Mouse (Mus musculus) right cerebral cortex, postnatal 4 days (tissue): ENCODE data around the gene Ubr4.
"Not testable (repeated sequence)": the region's sequence is repeated elsewhere in the genome, so short reads cannot be mapped to it uniquely, and the experiment has no call there.

Experiments
- DNase-seq: peaks from one replicate; pipeline ENCODE4 v3.0.0-alpha.2; 2022

The Ubr4 gene

DNA sequence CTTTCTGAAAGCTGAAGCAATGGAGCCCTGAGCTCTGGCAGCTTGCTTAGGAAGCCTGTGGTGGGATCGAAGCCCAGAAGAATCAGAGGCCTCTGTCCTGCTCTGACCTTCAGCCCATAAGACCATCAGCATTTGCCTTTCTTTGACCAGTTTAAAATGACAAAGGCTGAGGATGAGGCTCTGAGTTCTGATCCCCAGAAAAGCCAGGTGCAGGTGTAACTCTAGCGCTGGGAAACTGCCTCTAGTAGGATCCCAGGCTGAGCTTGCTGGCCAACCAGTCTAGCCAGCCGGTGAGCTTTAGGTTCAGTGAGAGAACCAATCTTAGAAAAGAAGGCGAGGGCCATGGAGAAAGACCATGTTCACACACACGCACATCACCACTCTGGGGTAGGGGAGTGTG, 135.9 kb downstream of the Ubr4 start:
- DNase-seq = no peak

DNA sequence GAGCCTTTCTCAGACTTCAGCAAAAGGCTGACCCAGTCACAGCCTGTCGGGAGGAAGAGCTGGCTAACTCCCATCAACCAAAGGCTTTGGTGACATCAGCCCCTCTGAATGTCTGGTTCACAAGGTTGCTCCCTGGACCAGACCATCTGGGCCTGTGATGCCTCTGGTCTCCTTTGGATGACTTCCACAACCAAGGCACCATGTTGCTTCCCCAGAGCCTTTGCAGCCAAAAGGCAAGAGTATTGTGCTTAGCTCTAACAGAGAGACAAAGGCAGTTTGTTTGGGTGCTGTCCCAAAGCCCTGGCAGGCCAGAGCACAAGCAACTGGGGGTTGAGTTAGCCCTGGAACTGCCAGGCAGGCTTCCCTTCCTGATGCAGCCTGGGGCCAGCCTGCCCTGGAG, 137.5 kb downstream of the Ubr4 start:
- no peak for DNase-seq

- DNase-seq = peak; percentile 51
Measured at GRCm38 (mm10) chr4:139490413-139491055, 138.1 kb downstream of the Ubr4 start.

DNA sequence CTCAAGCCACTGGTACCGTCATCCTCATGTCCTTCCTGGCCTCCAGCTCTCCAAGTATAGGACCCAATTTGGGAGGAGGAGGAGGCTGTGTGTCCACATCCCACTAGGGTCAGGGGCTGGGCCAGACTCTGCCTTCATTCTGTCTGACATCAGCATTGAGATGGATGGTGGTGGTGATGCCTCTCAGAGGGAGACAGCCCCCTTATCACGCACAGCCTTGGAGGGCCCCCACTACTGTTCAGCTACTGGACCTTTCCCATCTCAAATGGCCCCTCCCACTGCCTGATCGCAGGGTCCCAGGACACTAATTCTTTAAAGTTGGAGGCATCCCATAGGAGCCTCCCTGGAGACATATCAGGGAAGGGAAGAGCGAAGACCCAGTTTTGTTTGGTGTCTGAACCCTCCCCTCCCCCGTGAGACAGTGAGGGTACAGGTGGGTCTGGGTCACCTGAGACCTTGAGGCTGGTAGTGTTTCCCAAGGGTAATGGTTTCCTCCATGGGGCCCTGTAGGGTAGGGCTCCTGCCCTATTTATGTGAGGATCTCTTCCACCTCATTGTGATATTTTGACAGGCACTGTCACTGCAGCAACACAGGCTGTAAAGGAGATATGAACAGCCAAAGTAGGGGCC, 139.2 kb downstream of the Ubr4 start:
- no peak for DNase-seq

DNA sequence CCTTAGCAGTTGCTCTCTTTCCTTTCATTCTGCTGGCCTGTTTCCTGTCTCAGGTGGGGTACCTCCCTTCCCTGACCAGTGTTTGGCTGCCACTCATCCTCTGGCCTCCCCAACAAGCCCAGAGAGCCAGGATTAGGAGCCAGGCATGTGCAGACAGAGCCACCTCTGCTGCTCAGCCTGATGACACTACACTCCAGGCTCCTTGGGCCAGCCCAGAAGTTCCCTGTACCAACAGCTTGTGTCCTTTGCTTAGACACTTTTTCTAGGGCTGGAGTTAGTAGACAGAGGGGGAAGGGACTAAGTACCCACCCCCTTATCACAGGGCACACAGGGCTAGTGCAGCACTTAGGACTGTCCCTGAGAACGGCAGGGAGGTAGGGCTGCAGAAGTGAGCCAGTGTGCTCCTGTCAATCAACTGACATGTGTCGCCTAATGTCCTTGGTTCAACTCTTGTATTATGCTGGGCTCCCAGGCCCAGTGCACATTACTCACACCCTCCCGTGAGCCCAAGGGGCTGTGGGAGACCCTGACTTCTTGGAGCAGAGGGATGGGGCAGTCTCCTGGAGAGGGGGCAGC, 139.9 kb downstream of the Ubr4 start:
- DNase-seq = no peak

GRCm38 (mm10) chr4:139493227-139494025, 141.0 kb downstream of the Ubr4 start:
- DNase-seq = no peak

DNA sequence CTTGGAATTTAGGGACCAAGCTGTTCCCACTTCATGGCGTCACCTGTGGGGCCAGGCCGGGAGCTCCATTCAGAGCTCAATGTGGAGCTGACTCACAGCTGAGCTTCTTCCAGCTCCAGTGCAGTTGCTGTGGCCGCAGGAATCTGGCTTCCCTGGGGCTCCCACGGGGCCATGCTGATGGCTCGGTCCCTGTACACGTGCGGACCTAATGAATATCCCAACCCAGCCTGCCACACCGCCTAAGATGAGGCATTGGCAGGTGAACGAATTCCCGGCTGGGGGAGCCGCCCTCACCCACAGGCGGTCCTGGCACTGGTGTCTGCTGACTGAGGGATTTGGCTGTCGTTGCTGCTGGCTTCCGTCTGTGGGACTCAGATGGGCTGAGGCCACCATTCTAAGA, 148.4 kb downstream of the Ubr4 start:
- DNase-seq = no peak

GRCm38 (mm10) chr4:139501702-139502101, 149.3 kb downstream of the Ubr4 start:
- DNase-seq = no peak

DNA sequence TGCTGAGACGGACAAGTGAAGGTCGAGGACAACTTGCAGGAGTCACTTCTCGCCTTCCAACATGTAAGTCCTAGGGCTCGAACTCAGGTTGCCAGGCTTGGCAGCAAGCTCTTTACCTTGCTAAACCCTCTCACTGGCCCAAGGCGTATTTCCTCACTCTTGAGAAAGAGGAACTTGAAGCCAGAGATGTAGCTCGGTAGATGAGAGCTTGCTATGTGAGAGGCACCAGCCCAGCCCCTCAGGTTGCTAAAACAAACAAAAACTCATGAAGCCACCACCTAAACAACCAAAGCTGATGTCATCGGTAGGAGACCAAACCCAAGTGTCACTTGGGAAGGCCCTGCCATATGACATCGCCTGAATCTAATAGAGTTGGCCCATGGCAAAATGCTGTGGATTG, 151.5 kb downstream of the Ubr4 start:
- DNase-seq = no peak

GRCm38 (mm10) chr4:139505716-139506115, 153.3 kb downstream of the Ubr4 start:
- no peak for DNase-seq

GRCm38 (mm10) chr4:139506727-139507126, 154.3 kb downstream of the Ubr4 start:
- no peak for DNase-seq

GRCm38 (mm10) chr4:139509069-139509468, 156.7 kb downstream of the Ubr4 start:
- DNase-seq = no peak

- DNase-seq = no peak
Measured at GRCm38 (mm10) chr4:139511557-139511956, 159.1 kb downstream of the Ubr4 start.

DNA sequence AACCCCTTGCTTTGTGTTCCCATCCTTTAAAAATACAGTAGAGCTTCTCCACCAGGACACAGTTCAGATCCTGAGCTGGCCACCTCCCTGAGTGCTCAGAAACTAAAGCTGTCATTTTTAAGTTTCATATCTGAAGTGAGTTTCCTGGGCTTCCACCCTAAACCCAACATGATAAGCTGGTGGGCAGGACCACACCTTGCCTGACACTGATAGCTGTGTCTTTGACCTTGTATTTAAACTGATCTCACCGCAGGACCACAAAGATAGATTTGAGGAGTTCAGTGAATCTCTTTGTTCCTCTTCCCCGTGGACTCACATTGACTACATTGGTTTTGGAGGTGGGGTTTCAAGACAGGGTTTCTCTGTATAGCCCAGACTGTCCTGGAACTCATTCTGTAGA, 160.6 kb downstream of the Ubr4 start:
- no peak for DNase-seq

GRCm38 (mm10) chr4:139519221-139519620, 166.8 kb downstream of the Ubr4 start:
- DNase-seq = no peak

- DNase-seq = no peak
Measured at GRCm38 (mm10) chr4:139521926-139522325, 169.5 kb downstream of the Ubr4 start.

DNA sequence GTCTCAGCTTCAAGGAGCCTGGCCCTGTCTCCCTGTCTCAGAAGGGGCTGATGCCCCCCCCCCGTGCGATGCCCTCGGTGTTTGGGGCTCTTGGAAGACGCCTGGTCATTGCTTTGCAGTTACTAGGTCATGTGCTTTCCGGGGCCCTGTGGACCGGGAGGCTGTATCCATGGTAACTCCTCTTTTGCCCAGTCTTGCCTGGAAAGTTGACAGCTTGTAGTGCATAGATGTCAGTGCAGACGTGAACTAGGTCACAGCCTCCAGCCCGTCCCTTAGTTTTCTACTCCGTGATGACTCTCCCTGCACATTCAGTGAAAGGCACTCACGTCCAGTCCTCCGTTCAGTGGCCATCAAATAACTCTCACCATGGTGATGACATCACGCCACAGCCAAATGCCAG, 174.1 kb downstream of the Ubr4 start:
- DNase-seq = no peak

DNA sequence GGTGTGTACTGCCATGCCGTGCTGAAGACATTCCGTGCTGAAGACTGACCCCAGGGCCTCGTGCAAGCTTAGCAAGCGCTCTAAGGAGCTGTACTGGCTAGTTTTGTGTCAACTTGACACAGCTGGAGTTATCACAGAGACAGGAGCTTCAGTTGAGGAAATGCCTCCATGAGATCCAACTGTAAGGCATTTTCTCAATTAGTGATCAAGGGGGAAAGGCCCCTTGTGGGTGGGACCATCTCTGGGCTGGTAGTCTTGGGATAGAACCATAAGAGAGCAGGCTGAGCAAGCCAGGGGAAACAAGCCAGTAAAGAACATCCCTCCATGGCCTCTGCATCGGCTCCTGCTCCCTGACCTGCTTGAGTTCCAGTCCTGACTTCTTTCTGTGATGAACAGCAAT, 177.8 kb downstream of the Ubr4 start, which contains the start of gene Iffo2:
Iffo2 (plus strand) TSS at position 301 of the 400 bp plus-strand sequence.
- not testable (repeated sequence) for DNase-seq

DNA sequence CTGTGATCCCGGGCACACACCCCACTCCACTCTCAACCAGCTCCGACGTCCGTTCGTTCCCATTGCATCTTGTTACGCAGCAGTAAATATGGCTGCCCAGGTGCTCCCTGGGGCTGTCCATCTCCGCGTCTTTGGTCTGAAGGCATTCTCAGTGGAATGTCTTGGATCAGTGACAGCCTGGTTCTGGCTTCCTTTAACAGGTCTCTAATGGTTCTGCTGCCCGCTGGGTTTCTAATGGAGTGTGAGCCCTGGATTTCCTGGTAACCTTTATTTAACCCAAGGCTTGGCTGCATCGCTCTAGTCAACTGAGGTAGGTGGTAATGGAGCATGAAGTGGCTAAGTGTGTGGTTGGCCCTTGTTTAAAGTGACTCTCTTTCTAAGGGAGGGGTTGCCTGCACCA, 179.7 kb downstream of the Ubr4 start:
- no peak for DNase-seq

GRCm38 (mm10) chr4:139535127-139535695, 182.8 kb downstream of the Ubr4 start:
- DNase-seq = no peak

GRCm38 (mm10) chr4:139535719-139536118, 183.3 kb downstream of the Ubr4 start:
- DNase-seq = no peak

- DNase-seq = peak; percentile 6
Measured at GRCm38 (mm10) chr4:139536706-139537105, 184.3 kb downstream of the Ubr4 start.
